Mouse (Mus musculus) embryo, embryonic 9.5 days (tissue): ENCODE data around the gene Olfr725.

ENCODE experiments used
- DNase-seq: peaks from one replicate; pipeline ENCODE4 v3.0.0-alpha.2; 2017; ENCODE audit errors: extremely low spot score

Olfr725 gene

DNA sequence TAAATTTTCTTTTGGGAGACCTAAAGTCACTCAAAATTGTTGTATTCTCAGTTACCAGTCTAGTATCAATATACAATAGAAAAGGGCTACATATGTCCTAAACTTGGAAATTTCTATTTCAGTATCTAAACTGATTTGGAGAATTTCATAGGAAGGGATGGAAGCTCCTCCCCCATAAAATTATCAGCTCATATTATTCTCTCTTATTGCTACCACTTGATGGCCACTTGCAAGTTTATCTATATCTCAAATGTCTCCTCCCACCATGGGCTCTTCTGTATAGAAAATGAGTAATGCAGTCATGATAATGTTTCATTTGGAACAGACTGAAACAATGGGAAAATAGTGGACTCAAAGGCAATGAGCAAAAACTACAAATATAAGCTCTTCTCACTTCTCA is at the start of gene Olfr725:
TSS of gene Olfr725 (minus strand) at position 101 of the 400 bp plus-strand sequence.
- DNase-seq = no peak

DNA sequence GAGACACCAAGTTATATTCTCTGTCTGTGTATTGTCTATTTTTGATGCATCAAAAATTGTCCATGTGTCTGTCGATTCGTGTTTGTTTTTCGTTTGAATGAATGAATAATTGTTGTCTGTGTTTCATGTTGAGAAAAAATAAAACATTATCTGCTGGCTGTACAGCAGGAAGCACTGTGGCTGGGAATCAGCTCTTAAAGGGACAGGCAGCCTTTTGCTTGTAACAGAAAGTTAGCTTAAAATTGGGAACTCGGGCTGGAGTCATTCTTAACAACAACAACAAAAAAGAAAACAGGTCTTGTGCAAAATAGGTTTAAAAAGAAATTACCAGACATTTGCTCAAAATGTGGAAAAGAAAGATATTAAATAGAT is 22.5 kb upstream of the Olfr725 start:
- no peak for DNase-seq

DNA sequence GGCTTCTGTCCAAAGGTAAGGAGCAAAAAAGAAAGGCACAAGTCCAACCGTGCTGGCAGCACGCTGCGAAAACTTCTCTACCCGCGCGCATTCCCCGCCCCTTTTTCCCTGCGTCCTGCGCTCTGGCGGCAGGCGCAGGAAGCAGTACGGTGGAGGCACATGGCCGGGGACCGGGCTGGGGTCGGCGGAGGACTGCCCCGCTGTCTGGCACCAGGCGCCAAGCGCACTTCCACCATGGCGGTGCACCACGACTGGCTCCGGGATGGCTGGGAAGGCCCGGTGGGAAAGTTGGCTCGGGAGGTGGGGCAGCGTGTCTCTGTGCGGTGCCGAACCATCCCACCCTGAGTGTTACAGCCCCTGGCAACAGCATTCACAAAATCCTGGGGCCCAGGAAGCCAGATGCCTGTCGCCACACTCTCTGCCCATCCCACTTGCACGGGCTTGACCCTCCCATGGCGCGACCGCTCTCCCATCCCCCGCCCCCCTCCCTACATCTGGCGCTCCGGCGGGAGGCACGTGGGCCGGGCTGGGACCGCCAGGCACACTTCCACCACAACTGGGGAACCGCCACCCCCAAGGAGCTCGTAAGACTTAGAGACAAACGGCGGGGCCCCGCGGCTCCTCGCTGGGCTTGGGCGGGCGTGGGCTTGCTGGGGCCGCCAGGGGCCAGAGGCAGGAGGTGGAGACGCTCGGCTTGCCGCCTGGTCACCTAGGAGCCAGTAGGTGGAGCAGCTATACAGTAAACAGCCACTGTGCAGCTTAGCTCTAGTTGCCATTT is 22.0 kb upstream of the Olfr725 start:
- peak; percentile 86 for DNase-seq

DNA sequence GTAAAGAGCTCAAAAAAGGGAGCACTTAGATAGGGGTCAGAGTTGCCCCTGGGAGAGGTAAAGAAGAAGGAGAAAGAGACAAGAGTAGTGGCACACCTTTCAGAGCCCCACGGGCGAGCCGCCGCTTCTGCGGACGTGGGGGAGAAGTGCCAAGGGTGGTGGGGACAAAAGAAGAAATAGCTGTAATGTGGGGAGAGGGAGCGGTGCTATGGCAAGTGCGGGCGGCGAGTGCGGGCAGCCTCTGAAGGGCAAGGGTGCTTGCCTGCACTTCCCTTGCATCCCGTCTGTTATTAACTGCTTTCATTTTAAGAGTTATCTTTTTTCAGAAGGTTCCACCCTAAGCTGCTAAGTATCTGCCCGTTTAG is 21.4 kb upstream of the Olfr725 start:
- DNase-seq = no peak

DNA sequence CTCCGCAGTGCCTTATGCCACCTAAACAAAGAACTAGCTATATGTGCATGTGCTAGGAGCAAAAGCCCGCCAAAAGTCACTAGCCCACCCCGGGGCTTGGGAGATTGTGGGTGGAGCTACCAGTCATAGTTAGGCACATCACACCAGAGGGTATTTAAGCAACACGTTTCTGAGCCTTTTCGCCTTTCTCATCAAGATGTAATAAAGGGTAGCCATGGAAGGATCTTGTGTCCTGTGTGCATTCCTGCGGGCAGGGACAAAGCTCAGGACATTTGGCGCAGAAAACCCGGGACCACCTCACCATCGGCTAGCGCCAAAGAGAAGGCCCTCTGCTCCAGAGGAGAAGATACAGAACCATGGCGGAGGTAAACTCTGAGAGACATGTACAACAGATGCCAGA is 21.0 kb upstream of the Olfr725 start:
- peak; percentile 58 for DNase-seq

DNA sequence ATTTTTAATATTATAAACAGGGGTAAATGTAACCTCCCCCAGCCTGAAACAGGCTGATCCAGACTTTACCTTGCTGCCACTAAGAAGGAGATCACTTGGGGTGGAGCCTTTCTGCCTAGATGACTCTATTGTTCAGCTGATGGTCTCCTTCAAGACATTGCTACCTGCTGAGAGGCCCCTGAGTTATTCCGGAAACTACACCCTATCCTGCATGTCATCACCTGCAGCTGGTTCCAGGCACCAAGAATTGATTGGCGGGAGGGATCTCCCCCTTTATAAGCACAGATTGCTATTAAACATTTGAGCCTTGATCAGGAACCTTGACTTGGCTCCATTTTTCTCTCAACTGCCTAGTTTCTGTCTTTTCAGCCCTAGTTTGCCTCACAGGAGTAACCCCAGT is 8.1 kb downstream of the Olfr725 start:
- DNase-seq = no peak

DNA sequence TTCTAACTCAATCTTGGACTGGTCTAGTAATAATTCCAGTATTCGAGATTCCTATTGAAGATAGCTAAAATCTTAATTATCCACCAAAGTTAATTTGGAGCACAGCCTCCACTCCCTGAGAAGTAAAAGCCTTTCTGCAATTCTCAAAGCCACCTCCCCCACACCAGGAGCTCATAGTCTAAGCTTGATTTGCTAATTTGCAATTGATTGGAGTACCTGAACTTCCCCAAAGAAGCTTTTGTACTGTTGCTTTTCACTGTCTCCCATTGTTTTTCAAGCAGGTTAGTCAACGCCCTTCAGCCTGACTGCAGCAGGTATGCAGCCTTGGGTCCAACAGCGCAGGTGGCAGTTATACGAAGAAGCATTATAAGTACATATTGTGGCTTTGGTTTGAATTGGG is 8.8 kb downstream of the Olfr725 start:
- DNase-seq = no peak

DNA sequence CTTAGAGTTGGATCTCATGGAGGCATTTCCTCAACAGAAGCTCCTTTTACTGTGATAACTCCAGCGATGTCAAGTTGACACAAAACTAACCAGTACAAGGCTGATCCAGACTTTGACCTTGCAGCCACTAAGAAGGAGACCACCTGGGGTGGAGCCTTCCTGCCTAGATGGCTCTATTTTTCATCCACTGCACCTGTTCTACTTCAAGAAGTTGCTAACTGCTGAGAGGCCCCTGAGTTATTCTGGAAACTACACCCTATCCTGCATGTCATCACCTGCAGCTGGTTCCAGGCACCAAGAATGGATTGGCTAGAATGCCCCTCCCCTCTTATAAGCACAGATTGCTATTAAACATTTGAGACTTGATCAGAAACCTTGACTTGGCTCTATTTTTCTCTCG is 13.8 kb downstream of the Olfr725 start:
- DNase-seq = no peak
